Mouse (Mus musculus): ENCODE results near the gene Ppp2r2d.

DNA sequence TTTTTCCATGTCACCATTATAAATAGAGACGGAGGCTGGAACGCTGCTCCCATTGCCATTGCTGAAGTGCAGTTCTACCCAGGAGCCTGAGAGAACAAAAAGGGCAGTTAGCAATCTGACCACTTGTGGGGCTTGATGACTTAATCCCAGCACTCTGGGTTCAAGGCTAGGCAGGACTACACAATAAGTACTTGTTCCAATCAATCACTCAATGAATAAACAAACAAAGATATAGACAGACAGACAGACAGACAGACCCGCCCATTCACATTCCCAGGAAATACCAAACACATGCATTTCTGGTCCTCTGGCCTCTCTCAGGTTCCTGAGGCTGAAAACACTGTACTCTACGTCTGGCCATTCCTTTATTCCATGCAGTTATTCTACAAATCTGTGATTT lies 52.9 kb downstream of the Ppp2r2d start:
- TF ChIP-seq CTCF (IDR thresholded peaks at IDR 0.05; ENCODE audit: insufficient read depth, low read depth, low read length), result no peak
- TF ChIP-seq POLR2A (IDR thresholded peaks at IDR 0.05; ENCODE audit: insufficient read depth, low read depth, low read length), result no peak
